Mouse (Mus musculus) lung, postnatal 0 days (tissue): ENCODE measurements around the gene Cryba2. TPM values are rescaled to one million over a fixed set of nuclear protein-coding genes. Genes with fewer than 3 reads are reported as not detected.

ENCODE experiments used
- ATAC-seq: fragments of 200-750 bp; cut with Nextera tagmentation; 2 replicates; pipeline ENCODE4 v1.8.0; 2017; ENCODE audit warnings: moderate library complexity
- DNase-seq: peaks from one replicate; pipeline ENCODE4 v3.0.0-alpha.2; 2016; ENCODE audit warnings: low spot score
- H3K27ac ChIP-seq: fragments of 300-500 bp; sonication (generic); 2 replicates; pipeline ENCODE4 v1.5.1; 2014; ENCODE audit warnings: antibody characterized with exemption, mild to moderate bottlenecking, low read length, mixed read lengths
- H3K27me3 ChIP-seq: fragments of 300-500 bp; sonication (generic); replicated peaks from 2 replicates; pipeline ENCODE4 v1.6.1; 2014; ENCODE audit warnings: low read length, mixed read lengths; ENCODE audit not compliant: insufficient read depth
- H3K36me3 ChIP-seq: fragments of 300-500 bp; sonication (generic); 2 replicates; pipeline ENCODE4 v1.6.1; 2014; ENCODE audit warnings: low read length, mixed read lengths; ENCODE audit not compliant: insufficient read depth
- H3K4me1 ChIP-seq: fragments of 300-500 bp; sonication (generic); 2 replicates; pipeline ENCODE4 v1.6.1; 2014; ENCODE audit warnings: antibody characterized with exemption, low read depth, low read length, mixed read lengths; ENCODE audit not compliant: insufficient read depth
- H3K4me2 ChIP-seq: fragments of 300-500 bp; sonication (generic); replicated peaks from 2 replicates; pipeline ENCODE4 v1.6.1; 2014; ENCODE audit warnings: low read depth, mild to moderate bottlenecking, low read length, moderate library complexity, mixed read lengths
- H3K4me3 ChIP-seq: fragments of 300-500 bp; sonication (generic); 2 replicates; pipeline ENCODE4 v1.5.1; 2014; ENCODE audit warnings: low read depth, low read length
- H3K9ac ChIP-seq: fragments of 300-500 bp; sonication (generic); replicated peaks from 2 replicates; pipeline ENCODE4 v1.6.1; 2014; ENCODE audit warnings: low read depth, mild to moderate bottlenecking
- H3K9me3 ChIP-seq: fragments of 300-500 bp; sonication (generic); 2 replicates; pipeline ENCODE4 v1.6.1; 2016; ENCODE audit warnings: low read length, mixed read lengths
- CTCF ChIP-seq: IDR thresholded peaks from 2 replicates; pipeline ENCODE4 v1.5.1; 2016; ENCODE audit warnings: antibody characterized with exemption, mild to moderate bottlenecking
- EP300 ChIP-seq: IDR thresholded peaks from 2 replicates; pipeline ENCODE4 v1.6.1; 2016; ENCODE audit warnings: antibody characterized with exemption, mild to moderate bottlenecking, control low read depth
- WGBS: fragments of 180-500 bp; shearing (Covaris S2); extraction: QIAGEN DNeasy Blood & Tissue Kit; methylation state at CpG from one replicate; pipeline ENCODE4 v1.1.7; 2014; 5-methylcytosine and 5-hydroxymethylcytosine counted together
- polyA plus RNA-seq: library from polyadenylated mRNA; unstranded; fragments of >200 nt; fragmentation: Nextera tagmentation; extraction: Ambion mirVana; gene quantifications from 2 replicates; pipeline ENCODE4 v1.2.1, GENCODE M21; 2015

The Cryba2 gene
- polyA plus RNA-seq, 1 experiment from 2014 or later: not detected

GRCm38 (mm10) chr1:74858171-74858719 is 34.7 kb downstream of the Cryba2 start:
- Histone ChIP-seq H3K4me1 (peaks cover 11% of the 10 kb centered on the region), H3K36me3 (no peaks in the 10 kb centered on the region), H3K27me3 (peaks cover 60% of the 10 kb centered on the region), H3K9me3 (no peaks in the 10 kb centered on the region), H3K27ac (no peak overlapping the region), H3K4me2 (peak overlapping the region; percentile 34), H3K4me3 (no peak overlapping the region), H3K9ac (no peak overlapping the region)
- 0% methylated on average over 29 of the region's 29 CpGs for WGBS
- peak; percentile 46 for DNase-seq
- peak; percentile 41 for ATAC-seq
- TF ChIP-seq CTCF: no peak
- TF ChIP-seq EP300: no peak

- H3K9me3 ChIP-seq: no peaks in the 10 kb centered on the region
- H3K4me2 ChIP-seq: peak overlapping the region; percentile 34; the same call in 1 of the 2 replicates
- no peak overlapping the region for H3K27ac ChIP-seq
- TF ChIP-seq EP300 (no peak), CTCF (no peak)
- peaks cover 11% of the 10 kb centered on the region for H3K4me1 ChIP-seq
- no peak overlapping the region for H3K4me3 ChIP-seq
- H3K9ac ChIP-seq: no peak overlapping the region
- H3K36me3 ChIP-seq: no peaks in the 10 kb centered on the region
- ATAC-seq: no peak
- DNase-seq: no peak
- H3K27me3 ChIP-seq: peaks cover 61% of the 10 kb centered on the region
- 10% methylated on average over 4 of the region's 4 CpGs for WGBS
Observed at GRCm38 (mm10) chr1:74857677-74858076, 35.3 kb downstream of the Cryba2 start.

- H3K36me3 ChIP-seq: no peaks in the 10 kb centered on the region
- DNase-seq (no peak), ATAC-seq (no peak)
- no peak overlapping the region for H3K4me2 ChIP-seq
- H3K4me3 ChIP-seq: no peak overlapping the region
- TF ChIP-seq EP300 (no peak), CTCF (no peak)
- 5% methylated on average over 20 of the region's 20 CpGs for WGBS
- no peak overlapping the region for H3K27ac ChIP-seq
- H3K9me3 ChIP-seq: no peaks in the 10 kb centered on the region
- H3K27me3 ChIP-seq: peaks cover 66% of the 10 kb centered on the region
- H3K4me1 ChIP-seq: peaks cover 11% of the 10 kb centered on the region
- no peak overlapping the region for H3K9ac ChIP-seq
Observed at GRCm38 (mm10) chr1:74857201-74857600, 35.7 kb downstream of the Cryba2 start.

- no peak overlapping the region for H3K4me3 ChIP-seq
- WGBS: 3% methylated on average over 7 of the region's 7 CpGs
- H3K4me2 ChIP-seq: no peak overlapping the region
- H3K36me3 ChIP-seq: no peaks in the 10 kb centered on the region
- no peak for ATAC-seq
- DNase-seq: no peak
- H3K27me3 ChIP-seq: peaks cover 70% of the 10 kb centered on the region
- TF ChIP-seq CTCF (no peak), EP300 (no peak)
- peaks cover 11% of the 10 kb centered on the region for H3K4me1 ChIP-seq
- H3K9ac ChIP-seq: no peak overlapping the region
- H3K9me3 ChIP-seq: no peaks in the 10 kb centered on the region
- no peak overlapping the region for H3K27ac ChIP-seq
Observed at GRCm38 (mm10) chr1:74856791-74857190, 36.2 kb downstream of the Cryba2 start.

- ATAC-seq (no peak), DNase-seq (no peak)
- Histone ChIP-seq H3K4me1 (peaks cover 11% of the 10 kb centered on the region), H3K9ac (no peak overlapping the region), H3K27ac (no peak overlapping the region), H3K4me3 (no peak overlapping the region), H3K36me3 (no peaks in the 10 kb centered on the region), H3K27me3 (peaks cover 71% of the 10 kb centered on the region), H3K4me2 (no peak overlapping the region), H3K9me3 (no peaks in the 10 kb centered on the region)
- 4% methylated on average over 8 of the region's 11 CpGs for WGBS
- TF ChIP-seq EP300 (no peak), CTCF (no peak)
Observed at GRCm38 (mm10) chr1:74856439-74856720, 36.6 kb downstream of the Cryba2 start.

GRCm38 (mm10) chr1:74855651-74856438 is 37.1 kb downstream of the Cryba2 start:
- Histone ChIP-seq H3K36me3 (no peaks in the 10 kb centered on the region), H3K27ac (no peak overlapping the region), H3K9me3 (no peaks in the 10 kb centered on the region), H3K4me1 (peaks cover 11% of the 10 kb centered on the region), H3K4me3 (peak overlapping the region; percentile 48), H3K9ac (no peak overlapping the region), H3K4me2 (peak overlapping the region; percentile 90), H3K27me3 (peaks cover 71% of the 10 kb centered on the region)
- TF ChIP-seq EP300: no peak
- no peak for TF ChIP-seq CTCF
- 1% methylated on average over 66 of the region's 74 CpGs for WGBS
- ATAC-seq (no peak), DNase-seq (no peak)
